Mouse (Mus musculus) MEL (cell line): Measurements from ENCODE around the gene Hspa14.

Experiments
- CTCF ChIP-seq, 3 experiments: IDR thresholded peaks in 2 of 3; conservative IDR thresholded peaks in 1 of 3; 2 replicates each; pipeline ENCODE4 v1.5.1; 2011 to 2012; ENCODE audit warnings: low read length in 3 of 3, low read depth in 2 of 3, mild to moderate bottlenecking in 2 of 3, improper control_type of control experiment in 1 of 3, inconsistent platforms in 1 of 3, mixed read lengths in 1 of 3, moderate library complexity in 1 of 3; ENCODE audit not compliant: control insufficient read depth in 1 of 3, insufficient read depth in 1 of 3, poor library complexity in 1 of 3, severe bottlenecking in 1 of 3
- GABPA ChIP-seq: IDR thresholded peaks from 2 replicates; pipeline ENCODE4 v1.6.1; 2012; ENCODE audit warnings: low read depth, mild to moderate bottlenecking, inconsistent platforms, low read length, improper control_type of control experiment, moderate library complexity
- GATA1 ChIP-seq: IDR thresholded peaks from 2 replicates; pipeline ENCODE4 v1.6.1; 2011; ENCODE audit warnings: low read depth, low read length, improper control_type of control experiment
- MAX ChIP-seq: IDR thresholded peaks from 2 replicates; pipeline ENCODE4 v1.6.1; 2011; ENCODE audit warnings: low read length, improper control_type of control experiment
- MAZ ChIP-seq: IDR thresholded peaks from 2 replicates; pipeline ENCODE4 v1.6.1; 2012; ENCODE audit warnings: low read depth, mild to moderate bottlenecking, inconsistent platforms, low read length, improper control_type of control experiment
- MEF2A ChIP-seq: IDR thresholded peaks from 2 replicates; pipeline ENCODE4 v1.6.1; 2014; ENCODE audit warnings: low read depth, mild to moderate bottlenecking, inconsistent platforms, low read length, improper control_type of control experiment; ENCODE audit not compliant: poor library complexity, insufficient replicate concordance, severe bottlenecking; ENCODE audit errors: extremely low read depth
- NELFE ChIP-seq: IDR thresholded peaks from 2 replicates; pipeline ENCODE4 v1.6.1; 2011; ENCODE audit warnings: low read depth, low read length, improper control_type of control experiment
- POLR2A ChIP-seq, 2 experiments: IDR thresholded peaks; 2 replicates each; pipeline ENCODE4 v1.6.1; 2011 to 2012; ENCODE audit warnings: low read length in 2 of 2, mild to moderate bottlenecking in 2 of 2, control low read depth in 1 of 2, improper control_type of control experiment in 1 of 2, low read depth in 1 of 2, moderate library complexity in 1 of 2; ENCODE audit not compliant: control insufficient read depth in 1 of 2, insufficient read depth in 1 of 2, poor library complexity in 1 of 2
- RCOR1 ChIP-seq: IDR thresholded peaks from 2 replicates; pipeline ENCODE4 v1.6.1; 2012; ENCODE audit warnings: low read depth, mild to moderate bottlenecking, inconsistent platforms, low read length, improper control_type of control experiment
- USF1 ChIP-seq: IDR thresholded peaks from 2 replicates; pipeline ENCODE4 v1.6.1; 2014; ENCODE audit warnings: low read depth, mild to moderate bottlenecking, inconsistent platforms, low read length, improper control_type of control experiment, moderate library complexity
- ZMIZ1 ChIP-seq: IDR thresholded peaks from 2 replicates; pipeline ENCODE4 v1.6.1; 2012; ENCODE audit warnings: low read depth, mild to moderate bottlenecking, inconsistent platforms, low read length, improper control_type of control experiment, moderate library complexity

DNA sequence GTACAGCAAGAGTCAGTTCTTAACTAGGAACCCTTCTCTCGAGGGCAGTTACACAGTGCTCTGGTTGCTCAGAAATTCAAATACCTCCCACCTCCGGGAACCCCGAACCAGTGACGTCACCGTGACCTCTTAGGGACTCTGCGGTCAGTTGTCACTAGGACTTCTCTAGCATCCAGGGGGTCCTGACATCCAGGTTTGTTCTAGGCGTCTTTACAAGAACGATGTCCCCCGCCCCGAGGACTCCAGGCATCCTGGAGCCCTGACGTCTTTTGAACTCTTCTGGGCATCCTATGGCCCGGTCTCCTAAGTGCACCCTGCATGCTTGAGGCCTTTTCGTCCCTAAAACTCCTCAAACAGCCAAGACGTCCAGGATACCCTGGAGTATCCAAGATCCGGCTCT lies 538 bp downstream of the Hspa14 start:
- TF ChIP-seq RCOR1 (no peak), ZMIZ1 (no peak), POLR2A (IDR thresholded peaks at IDR 0.05; ENCODE audit: control insufficient read depth in 1 of 2, insufficient read depth in 1 of 2, low read depth in 1 of 2, low read length in 2 of 2, poor library complexity in 1 of 2) (no peak), USF1 (no peak), CTCF (IDR thresholded peaks at IDR 0.05 in 2 of 3, conservative IDR thresholded peaks at IDR 0.05 in 1 of 3; ENCODE audit: control insufficient read depth in 1 of 3, insufficient read depth in 1 of 3, low read depth in 2 of 3, low read length in 3 of 3, poor library complexity in 1 of 3, severe bottlenecking in 1 of 3) (no peak), MAX (no peak), MEF2A (no peak), NELFE (no peak), GATA1 (no peak), GABPA (no peak), MAZ (no peak)
